Mouse (Mus musculus): Measurements from ENCODE around the gene Igf2bp3.

The Igf2bp3 gene

GRCm38 (mm10) chr6:49057053-49058021, 157.4 kb downstream of the Igf2bp3 start:
- DNase-seq, result peak; percentile 64 to 80

GRCm38 (mm10) chr6:49056009-49056408, 158.7 kb downstream of the Igf2bp3 start:
- no peak for DNase-seq

- DNase-seq, result no peak
Measured at GRCm38 (mm10) chr6:49055256-49055733, 159.5 kb downstream of the Igf2bp3 start.

- DNase-seq, result no peak
Measured at GRCm38 (mm10) chr6:49052191-49052590, 162.6 kb downstream of the Igf2bp3 start.

- no peak for DNase-seq
Measured at GRCm38 (mm10) chr6:49050677-49051410, 163.9 kb downstream of the Igf2bp3 start.

GRCm38 (mm10) chr6:49048395-49048794, 166.4 kb downstream of the Igf2bp3 start:
- no peak for DNase-seq

GRCm38 (mm10) chr6:49047848-49048247, 166.9 kb downstream of the Igf2bp3 start:
- DNase-seq, result no peak

- no peak for DNase-seq
Measured at GRCm38 (mm10) chr6:49046976-49047375, 167.8 kb downstream of the Igf2bp3 start.

GRCm38 (mm10) chr6:49046502-49046901, 168.3 kb downstream of the Igf2bp3 start:
- no peak for DNase-seq

- DNase-seq, result peak; percentile 38 to 83
Measured at GRCm38 (mm10) chr6:49039470-49040180, 175.1 kb downstream of the Igf2bp3 start.

- DNase-seq, result no peak
Measured at GRCm38 (mm10) chr6:49037268-49037662, 177.5 kb downstream of the Igf2bp3 start.

GRCm38 (mm10) chr6:49036275-49037267, 178.2 kb downstream of the Igf2bp3 start, which contains the start of gene Gpnmb:
Gene Gpnmb, plus strand, starts transcription at chr6:49036546.
- no peak for DNase-seq
